Mouse (Mus musculus): ENCODE data around the gene Foxr1. TPM values are rescaled to one million over a fixed set of nuclear protein-coding genes. Genes with fewer than 3 reads are reported as not detected.
A peak's percentile ranks its signal among the peaks of the same experiment; 100 is the strongest.
"Not testable (repeated sequence)": the region's sequence is repeated elsewhere in the genome, so short reads cannot be mapped to it uniquely, and the experiment has no call there.

Foxr1 gene
- total RNA-seq, 2 experiments from 2014 or later = not detected

DNA sequence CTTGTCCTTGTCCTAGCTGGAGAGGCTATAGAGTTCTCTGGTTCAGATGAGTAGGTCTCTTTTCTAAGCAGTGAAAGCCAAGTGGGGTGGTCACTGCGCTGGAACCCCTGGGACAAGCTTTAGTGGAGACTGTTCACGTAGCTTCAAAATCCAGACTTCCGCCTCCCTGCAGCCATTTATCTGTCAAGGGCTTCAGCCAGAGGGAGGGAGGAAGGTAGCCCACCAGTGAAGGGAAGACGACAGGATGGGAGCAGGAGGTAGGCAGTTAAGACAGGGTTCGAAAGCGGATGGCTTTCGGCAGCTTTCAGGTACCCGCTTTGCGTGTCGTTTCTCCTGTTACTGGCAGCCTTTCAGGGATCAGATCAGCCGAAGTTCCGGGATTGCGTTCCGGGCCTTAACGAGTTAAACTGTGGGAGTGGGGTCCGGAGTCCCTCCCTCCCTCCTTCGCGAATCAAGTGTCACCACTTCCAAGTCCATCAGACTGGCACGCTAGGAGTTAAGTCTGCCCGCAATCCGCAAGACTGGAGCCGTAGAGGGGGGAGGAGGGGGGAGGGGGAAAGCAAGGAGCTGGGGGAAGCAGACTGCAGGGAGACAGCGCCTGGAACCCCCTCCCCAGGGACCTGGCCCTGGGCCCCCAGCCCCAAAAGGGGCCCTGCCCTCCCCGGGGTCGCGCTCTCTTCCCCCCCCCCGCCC is 37.4 kb upstream of the Foxr1 start:
- no peak for ATAC-seq (replicated peaks; ENCODE audit: low FRiP score, poor library complexity, severe bottlenecking)

DNA sequence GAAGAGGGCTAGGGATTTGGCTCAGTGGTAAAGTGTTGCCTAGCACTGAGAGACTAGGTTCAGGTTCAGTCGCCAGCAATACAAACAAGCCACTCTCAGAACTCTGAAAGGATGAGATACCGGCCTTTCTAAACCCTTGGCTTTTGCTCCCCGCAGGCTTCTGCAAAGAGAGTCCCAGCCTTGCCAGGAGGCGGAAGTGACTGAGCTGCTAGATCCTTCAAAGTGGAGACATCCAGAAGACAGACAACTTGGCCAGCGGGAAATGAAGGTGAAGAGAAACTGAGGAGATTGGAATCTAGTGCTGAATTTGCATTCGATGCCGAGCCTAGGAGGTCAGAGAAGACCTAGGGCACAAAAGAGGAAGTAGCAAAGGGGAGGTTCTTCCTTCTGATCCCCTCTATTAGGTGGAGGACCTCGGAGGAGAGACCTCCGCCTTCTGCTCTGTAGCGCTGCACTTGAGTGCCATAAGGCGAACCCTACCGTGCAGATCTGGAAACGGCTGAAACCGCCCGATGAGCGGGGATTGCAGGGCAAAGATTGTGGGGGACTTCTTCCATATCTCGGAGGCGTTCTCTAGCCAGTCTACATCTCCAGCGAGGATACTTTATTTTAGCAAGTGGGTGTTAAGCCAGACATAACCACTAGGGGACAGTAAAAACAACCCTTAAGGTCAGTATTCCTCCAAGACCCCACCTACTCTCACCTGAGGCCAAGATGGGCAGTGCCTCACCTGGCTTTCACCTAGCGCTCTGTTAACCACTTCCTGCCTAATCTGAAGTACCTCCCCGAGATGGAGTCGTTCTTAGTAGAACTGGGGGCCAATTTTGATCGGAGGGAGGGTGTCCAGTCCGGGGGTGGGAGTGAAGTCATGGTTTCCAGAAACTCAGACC is 36.6 kb upstream of the Foxr1 start:
- peak; percentile 58 for ATAC-seq (replicated peaks; ENCODE audit: low FRiP score, poor library complexity, severe bottlenecking)

DNA sequence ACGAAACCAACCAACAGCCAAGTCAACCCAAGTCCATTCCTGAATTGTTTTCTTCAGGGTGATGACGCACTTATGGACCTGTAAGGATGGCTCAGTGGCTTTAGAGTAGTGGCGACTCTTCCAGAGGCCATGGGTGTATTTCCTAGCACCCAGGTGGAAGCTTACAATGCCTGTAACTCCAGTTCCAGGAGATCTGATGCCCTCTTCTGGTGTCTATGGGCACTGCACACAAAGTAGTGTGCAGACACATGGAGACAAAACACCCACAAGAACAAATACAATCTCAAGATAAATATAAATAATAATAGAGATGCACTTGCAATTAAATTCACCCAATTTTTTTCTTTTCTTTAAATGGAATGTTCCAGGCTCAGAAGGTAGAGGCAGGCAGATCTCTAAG is 35.0 kb upstream of the Foxr1 start:
- no peak for ATAC-seq (replicated peaks; ENCODE audit: low FRiP score, poor library complexity, severe bottlenecking)

DNA sequence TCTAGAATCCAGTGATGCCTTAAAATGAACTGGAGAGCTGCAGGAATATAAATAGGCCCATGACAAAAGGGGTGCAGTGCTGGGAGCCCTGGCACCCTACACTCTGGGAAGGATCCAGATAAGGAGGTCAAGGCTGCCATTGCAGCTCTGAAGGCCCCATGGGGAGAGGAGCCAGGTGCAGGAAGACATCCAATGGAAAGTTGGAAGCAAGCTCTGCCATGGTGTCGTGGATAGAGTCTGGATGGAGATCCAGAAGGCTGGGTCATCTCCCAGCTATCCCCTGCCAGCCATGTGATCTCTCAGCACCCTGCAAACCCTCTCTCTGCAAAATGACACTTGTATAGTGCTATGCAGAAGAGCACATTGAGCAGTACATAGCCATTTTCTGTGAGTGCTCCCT is 33.4 kb upstream of the Foxr1 start:
- no peak for ATAC-seq (replicated peaks; ENCODE audit: low FRiP score, poor library complexity, severe bottlenecking)

DNA sequence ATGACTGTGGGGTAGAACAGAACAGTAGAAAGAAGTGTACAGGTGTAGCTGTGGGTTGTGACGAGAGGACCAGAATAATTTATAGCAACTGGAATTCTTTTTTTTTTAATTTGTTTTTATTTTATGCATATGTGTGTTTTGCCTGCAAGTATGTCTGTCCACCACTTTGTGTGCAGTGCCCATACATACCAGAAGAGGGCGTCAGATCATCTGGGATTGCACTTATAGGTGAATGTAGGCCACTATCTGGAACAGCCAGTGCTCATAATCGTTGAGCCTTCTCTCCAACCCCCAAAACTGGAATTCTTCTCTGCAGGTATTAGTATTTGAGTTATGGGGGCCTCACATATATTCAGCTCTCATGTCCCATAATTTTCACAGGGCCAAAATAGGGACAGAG is 32.2 kb upstream of the Foxr1 start:
- ATAC-seq (replicated peaks; ENCODE audit: low FRiP score, poor library complexity, severe bottlenecking) = no peak

DNA sequence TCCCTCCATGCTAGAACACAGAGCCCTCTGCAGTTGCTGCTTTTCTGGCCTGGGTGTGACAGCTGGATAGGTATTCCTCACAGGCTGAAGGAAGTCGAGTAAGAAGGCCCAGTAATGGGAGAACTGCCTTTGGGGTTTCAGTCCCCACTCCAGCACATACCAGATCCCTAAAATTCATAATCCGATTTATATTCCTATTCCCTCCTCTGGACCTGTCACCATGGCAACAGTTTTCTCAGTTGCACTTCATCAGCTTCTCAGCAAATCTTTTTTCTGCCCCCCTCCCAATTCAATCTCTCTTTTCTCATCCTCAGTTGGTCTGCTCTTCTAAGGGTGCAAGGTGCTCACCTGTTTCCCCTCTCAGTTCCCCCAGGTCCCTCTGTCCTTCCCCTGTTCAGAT is 27.9 kb upstream of the Foxr1 start:
- no peak for ATAC-seq (replicated peaks; ENCODE audit: low FRiP score, poor library complexity, severe bottlenecking)

DNA sequence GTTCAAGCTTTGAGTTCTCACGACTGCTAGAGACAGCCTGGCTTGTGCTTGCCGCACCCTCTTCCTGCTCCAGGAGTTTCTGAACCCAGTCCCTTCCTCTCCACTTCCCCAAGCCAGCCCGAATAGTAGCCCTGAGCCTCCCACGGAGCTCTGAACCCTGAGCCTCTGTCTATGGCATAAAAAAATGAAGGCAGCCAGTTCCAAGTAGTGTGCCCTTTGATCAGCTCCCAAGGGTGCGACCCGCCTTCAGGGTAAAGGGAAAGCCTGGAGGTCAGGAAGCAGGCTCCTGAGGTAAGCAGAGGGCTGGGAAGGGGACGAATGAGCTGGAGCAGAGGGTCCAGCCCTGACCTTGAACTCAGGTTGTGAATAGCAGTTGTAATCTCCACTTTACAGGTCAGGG is 27.3 kb upstream of the Foxr1 start:
- ATAC-seq (replicated peaks; ENCODE audit: low FRiP score, poor library complexity, severe bottlenecking) = no peak

DNA sequence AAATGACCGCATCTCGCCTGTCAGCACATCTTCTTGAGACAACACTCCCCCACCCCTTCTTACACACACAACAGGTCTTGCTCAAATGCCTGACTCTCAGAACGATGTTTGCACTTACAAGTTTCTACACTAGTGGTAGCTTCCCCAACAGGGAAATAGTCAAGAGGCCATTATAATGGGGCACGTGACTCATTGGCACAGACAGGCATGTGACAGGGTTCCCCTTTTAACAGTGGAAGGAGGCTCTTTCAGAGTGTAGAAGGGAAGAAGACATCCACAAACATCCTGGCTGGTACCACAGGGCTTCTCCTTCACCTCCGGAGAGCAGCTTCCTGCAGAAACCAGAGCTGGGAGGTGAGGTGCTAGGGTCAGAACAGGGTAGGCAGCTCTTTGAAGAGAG is 21.0 kb upstream of the Foxr1 start:
- no peak for ATAC-seq (replicated peaks; ENCODE audit: low FRiP score, poor library complexity, severe bottlenecking)

DNA sequence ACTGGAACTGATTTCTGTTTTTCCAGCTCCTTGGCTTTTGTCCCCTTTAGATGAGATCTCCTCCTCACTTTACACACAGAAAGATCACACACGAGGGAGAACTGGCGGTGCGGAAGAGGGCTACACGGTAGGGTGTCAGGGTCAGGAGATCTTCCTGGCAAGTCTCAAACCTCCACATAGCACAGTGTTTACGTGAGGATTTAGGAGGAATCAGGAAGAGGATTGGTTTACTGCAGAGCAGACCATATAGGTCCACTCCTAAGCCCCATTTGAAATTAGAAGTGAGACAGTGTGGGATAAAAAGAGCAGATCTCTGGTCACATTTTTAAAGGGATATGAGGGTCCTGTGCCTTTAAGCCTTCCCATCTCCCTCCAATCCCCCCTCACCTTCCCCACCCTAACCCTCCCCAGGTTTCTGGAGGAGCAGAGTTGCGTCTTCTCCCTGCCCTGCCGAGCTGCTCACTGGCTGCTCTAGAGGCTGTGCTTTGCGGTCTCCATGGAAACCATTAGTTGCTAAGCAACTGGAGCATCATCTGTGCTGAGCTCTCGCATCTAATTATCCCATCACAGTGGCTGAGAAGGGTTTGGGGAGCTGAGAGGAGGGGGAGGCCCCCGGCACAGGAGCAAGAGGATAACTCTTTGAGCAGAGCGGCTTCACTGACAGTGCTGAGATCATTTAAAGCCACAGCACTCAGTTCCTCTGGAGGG is 16.3 kb upstream of the Foxr1 start:
- no peak for ATAC-seq (replicated peaks; ENCODE audit: low FRiP score, poor library complexity, severe bottlenecking)

DNA sequence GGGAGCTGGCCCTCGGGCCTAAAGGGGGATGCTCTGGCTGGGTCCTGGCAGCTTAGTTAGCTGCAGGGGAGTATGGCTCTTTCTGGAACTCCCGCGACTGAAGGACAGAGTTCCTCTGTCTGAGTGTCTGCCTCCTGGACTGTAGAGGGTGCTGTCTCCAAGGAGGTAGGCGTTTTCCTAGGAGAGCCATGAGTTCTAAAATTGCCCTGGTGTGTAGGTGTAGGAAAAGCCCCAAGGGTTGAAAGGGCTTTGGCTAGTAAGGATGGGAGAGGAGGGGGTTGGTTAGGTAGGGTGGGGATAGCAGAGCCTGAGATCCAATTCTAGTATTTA is 13.9 kb upstream of the Foxr1 start, which contains the start of gene Upk2:
Gene Upk2 (minus strand): TSS at position 86 of the 330 bp plus-strand sequence.
- ATAC-seq (replicated peaks; ENCODE audit: low FRiP score, poor library complexity, severe bottlenecking) = no peak

DNA sequence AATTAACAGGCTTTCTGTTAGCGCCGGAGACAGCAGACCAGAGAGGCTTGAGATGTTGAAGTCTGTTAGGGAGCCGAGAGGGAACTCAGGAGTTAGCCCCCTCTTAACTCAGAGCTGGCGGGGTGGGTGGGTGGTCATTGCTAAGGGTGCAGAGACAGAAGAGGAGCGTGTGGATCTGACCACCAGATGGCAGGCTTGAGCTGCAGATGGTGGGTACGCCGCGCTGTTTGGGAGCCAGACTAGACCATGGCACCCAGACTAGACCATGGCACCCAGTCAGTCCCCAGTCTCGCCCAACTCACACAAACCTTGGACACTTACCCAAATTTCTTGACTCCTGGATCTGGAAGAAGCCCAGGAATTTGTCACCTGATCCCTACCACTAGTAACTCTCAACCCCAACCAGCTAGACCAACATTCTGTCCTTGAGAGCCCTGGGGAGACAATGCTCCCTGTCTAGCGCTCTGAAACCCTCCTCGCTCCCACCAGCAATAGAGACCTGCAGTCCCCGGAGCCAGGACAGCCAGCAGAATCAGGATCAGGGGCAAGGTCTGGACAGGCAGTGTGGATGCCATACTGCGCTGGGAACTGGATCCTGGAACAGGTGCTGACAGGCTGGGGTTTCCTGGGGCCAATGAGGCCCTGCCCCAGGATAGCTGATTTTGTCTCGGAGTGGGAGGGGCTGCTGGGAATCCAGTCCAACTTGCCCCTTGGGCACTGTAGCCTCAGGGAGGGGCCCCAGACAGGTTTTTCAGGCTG is 13.4 kb upstream of the Foxr1 start:
- peak; percentile 75 for ATAC-seq (replicated peaks; ENCODE audit: low FRiP score, poor library complexity, severe bottlenecking)

DNA sequence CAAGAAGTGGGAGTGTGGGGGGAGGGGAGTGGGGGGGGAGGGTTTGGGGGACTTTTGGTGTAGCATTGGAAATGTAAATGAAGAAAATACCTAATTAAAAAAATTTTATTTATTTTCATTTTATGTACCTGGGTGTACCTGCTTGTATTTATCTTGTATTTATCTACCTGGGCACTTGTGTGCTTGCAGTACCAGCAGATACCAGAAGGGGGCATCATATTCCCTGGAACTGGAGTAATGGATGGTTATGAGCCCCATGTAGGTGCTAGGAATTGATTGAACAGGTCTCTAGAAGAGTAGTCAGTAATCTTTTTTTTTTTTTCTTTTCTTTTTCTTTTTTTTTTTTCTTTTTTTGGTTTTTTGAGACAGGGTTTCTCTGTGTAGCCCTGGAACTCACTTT is 9.5 kb upstream of the Foxr1 start:
- no peak for ATAC-seq (replicated peaks; ENCODE audit: low FRiP score, poor library complexity, severe bottlenecking)

DNA sequence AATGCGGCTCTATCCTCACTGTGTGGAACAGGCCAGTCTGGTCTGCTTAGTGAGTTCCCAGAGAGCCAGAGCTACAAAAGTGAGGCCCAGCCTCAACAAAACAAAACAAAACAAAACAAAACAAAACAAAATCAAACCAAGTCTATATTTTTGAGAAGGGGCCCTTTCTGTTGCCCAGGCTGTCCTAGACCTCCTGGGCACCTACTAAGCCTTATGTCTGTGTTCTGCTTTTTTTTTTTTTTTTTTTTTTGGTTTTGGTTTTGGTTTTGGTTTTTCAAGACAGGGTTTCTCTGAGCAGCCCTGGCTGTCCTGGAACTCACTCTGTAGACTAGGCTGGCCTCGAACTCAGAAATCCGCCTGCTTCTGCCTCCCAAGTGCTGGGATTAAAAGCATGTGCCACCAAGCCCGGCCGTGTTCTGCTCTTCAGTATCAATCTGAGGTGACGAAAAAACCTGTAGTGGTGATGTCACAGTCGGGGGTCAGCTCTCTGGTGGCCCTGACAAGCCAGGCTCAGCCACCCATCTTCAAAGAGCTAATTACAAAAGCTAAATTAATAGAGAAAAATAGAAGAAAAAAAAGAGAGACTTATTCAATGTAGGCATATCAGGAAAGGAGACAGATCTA is 3.6 kb upstream of the Foxr1 start:
- not testable (repeated sequence) for ATAC-seq (replicated peaks; ENCODE audit: low FRiP score, poor library complexity, severe bottlenecking)

DNA sequence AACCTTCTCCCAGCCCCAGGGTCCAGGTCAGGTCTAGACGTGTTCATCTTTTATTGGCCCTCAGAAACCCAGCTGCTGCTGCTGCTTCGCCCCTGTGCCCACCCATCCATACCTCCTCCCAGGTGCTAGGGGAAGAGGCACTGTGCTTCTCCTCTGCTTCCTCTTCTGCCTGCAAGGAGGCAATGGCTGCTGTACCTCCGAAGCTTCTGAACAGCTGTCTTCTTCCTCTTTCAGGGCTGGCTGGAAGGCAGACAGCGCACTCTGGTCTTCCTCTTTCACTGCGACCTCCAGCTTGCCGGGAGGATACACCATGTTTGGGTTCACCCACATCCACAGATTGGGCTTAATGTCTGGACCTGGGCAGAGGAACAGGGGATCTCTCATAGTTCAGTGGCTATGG is 5.2 kb downstream of the Foxr1 start:
- no peak for ATAC-seq (replicated peaks; ENCODE audit: low FRiP score, poor library complexity, severe bottlenecking)

DNA sequence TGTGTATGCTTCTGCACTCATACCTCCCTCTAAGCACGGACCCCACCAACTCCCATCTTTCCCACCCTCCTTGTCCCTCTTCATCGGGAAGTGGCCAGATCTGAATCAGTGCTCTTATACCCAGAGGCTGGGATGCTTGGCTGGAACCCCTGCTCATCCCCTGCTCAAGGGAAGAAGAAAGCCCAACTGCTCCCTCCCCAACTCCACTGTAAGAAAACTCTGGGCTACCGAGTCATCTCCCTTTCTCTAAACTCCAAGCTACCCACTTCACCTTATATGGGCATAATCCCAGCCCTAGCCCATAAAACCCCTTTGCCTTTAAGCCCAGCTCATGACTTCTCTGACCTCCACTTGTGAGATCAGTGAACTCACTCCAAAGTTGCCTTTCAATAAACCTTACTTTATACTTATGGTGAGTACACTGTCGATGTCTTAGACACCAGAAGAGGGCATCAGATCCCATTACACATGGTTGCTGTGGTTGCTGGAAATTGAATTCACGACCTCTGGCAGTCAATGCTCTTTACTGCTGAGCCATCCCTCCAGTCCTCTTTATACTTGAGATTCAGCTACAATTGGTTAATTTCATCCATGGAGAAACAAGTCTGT is 8.3 kb downstream of the Foxr1 start:
- no peak for ATAC-seq (replicated peaks; ENCODE audit: low FRiP score, poor library complexity, severe bottlenecking)

DNA sequence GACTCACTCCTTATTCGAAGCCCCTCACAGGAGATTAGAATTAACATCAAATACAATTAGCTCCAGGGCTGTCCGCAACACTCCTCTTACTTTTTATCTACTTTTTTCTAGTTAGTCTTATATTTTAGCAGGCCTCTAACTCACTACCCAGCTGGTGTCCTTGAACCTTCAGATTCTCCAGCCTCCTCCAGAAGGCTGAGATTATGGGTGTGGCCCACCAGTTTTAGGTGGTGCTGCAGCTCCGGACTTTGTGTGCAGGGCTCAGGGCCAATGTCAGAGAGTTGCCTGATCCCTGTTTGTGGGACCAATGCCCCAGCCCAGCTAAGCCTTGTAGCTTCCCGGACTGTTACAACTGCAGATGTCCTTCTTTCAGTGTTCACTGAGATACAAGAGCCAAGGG is 17.4 kb downstream of the Foxr1 start:
- ATAC-seq (replicated peaks; ENCODE audit: low FRiP score, poor library complexity, severe bottlenecking) = no peak

DNA sequence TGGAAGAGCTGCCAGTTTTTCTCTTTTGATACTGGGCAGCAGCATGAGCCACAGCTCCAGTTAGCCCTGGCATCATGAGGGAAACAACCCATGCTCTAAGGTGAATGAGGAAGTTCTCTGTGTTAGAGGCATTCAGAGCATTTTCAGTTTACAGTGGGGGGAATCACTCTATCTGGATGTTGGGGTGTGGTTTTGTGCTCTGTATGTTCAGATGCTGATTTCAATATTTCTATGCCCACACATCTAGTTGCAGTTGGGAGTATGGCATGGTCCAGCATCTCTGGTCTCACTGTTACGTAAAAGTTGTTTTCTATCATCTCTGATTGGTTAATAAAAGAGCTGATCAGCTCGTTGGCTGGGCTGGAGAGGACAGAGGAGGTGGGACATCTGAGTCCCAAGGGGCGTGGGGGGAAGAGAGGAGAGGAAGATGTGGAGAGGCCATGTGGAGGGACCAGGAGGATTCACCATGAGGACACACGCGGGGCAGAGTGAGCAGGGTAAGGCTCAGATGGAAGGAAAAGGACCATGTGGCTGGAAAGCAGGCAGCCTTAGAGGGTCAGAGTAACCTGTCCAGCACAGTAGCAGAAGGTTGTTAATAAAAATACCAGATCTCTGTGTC is 20.5 kb downstream of the Foxr1 start:
- ATAC-seq (replicated peaks; ENCODE audit: low FRiP score, poor library complexity, severe bottlenecking) = no peak

DNA sequence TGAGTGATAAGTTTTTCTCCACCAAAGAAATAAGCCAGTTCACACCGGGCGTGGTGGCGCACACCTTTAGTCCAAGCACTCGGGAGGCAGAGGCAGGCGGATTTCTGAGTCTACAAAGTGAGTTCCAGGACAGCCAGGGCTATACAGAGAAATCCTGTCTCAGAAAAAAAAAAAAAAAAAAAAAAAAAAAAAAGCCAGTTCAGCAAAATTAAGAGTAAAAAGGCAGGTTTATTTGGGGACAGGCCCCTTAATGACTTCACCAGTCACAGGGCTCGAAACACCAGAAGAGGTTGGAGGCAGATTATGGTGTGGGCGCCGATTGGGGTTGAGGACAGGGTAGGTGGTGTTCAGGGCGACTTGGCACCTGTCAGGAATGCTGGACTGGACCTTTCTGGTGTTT is 21.2 kb downstream of the Foxr1 start:
- ATAC-seq (replicated peaks; ENCODE audit: low FRiP score, poor library complexity, severe bottlenecking) = not testable (repeated sequence)
